Mouse (Mus musculus): ENCODE data around the gene Erg28. TPM values are rescaled to one million over a fixed set of nuclear protein-coding genes. Genes with fewer than 3 reads are reported as not detected.

Gene Erg28
- polyA plus RNA-seq, 2 experiments: 49.6 to 91.9 TPM

- DNase-seq (ENCODE audit: low read depth in 3 of 3, low spot score in 3 of 3): no peak
- no peaks in the 10 kb centered on the region for H3K9me3 ChIP-seq (ENCODE audit: control insufficient read depth, low read length)
- TF ChIP-seq CTCF (IDR thresholded peaks at IDR 0.05; ENCODE audit: low read depth): no peak
- 0 out of 4 replicates have a peak, but pooled peaks cover 0 to 2% of the 10 kb centered on the region in 2 experiments for H3K4me1 ChIP-seq (replicated peaks; ENCODE audit: control insufficient read depth in 2 of 2, insufficient read depth in 2 of 2, low read length in 1 of 2)
- 46% methylated on average over 6 of the region's 6 CpGs for WGBS (ENCODE audit: insufficient replicate concordance)
- no peak overlapping the region for H3K9ac ChIP-seq (replicated peaks)
- no peak overlapping the region for H3K4me3 ChIP-seq (ENCODE audit: insufficient read depth in 1 of 2, low read depth in 2 of 2, low read length in 2 of 2)
- H3K27me3 ChIP-seq (ENCODE audit: control insufficient read depth, insufficient read depth, low read length): no peaks in the 10 kb centered on the region
- no peaks in the 10 kb centered on the region; the same call in none of the 2 replicates for H3K36me3 ChIP-seq (replicated peaks; ENCODE audit: control insufficient read depth, insufficient read depth, low read depth)
- no peak overlapping the region for H3K27ac ChIP-seq
- H3K4me2 ChIP-seq (ENCODE audit: low read depth): no peak overlapping the region
- no peak for ATAC-seq (ENCODE audit: insufficient read depth)
Measured at GRCm38 (mm10) chr12:85809726-85810125, 14.6 kb downstream of the Erg28 start.

- no peak for ATAC-seq (ENCODE audit: insufficient read depth)
- H3K9me3 ChIP-seq (ENCODE audit: control insufficient read depth, low read length): no peaks in the 10 kb centered on the region
- H3K4me1 ChIP-seq (replicated peaks; ENCODE audit: control insufficient read depth in 2 of 2, insufficient read depth in 2 of 2, low read length in 1 of 2): no peaks in the 10 kb centered on the region
- no peaks in the 10 kb centered on the region for H3K36me3 ChIP-seq (replicated peaks; ENCODE audit: control insufficient read depth, insufficient read depth, low read depth)
- H3K27me3 ChIP-seq (ENCODE audit: control insufficient read depth, insufficient read depth, low read length): no peaks in the 10 kb centered on the region
- DNase-seq (ENCODE audit: low read depth in 3 of 3, low spot score in 3 of 3): no peak
- no peak overlapping the region for H3K9ac ChIP-seq (replicated peaks)
- no peak overlapping the region for H3K4me3 ChIP-seq (ENCODE audit: insufficient read depth in 1 of 2, low read depth in 2 of 2, low read length in 2 of 2)
- 63% methylated on average over 9 of the region's 9 CpGs for WGBS (ENCODE audit: insufficient replicate concordance)
- H3K4me2 ChIP-seq (ENCODE audit: low read depth): no peak overlapping the region
- no peak for TF ChIP-seq CTCF (IDR thresholded peaks at IDR 0.05; ENCODE audit: low read depth)
- TF ChIP-seq EP300 (IDR thresholded peaks at IDR 0.05; ENCODE audit: low read depth): no peak
- no peak overlapping the region for H3K27ac ChIP-seq
Measured at GRCm38 (mm10) chr12:85800031-85800430, 24.3 kb downstream of the Erg28 start.

DNA sequence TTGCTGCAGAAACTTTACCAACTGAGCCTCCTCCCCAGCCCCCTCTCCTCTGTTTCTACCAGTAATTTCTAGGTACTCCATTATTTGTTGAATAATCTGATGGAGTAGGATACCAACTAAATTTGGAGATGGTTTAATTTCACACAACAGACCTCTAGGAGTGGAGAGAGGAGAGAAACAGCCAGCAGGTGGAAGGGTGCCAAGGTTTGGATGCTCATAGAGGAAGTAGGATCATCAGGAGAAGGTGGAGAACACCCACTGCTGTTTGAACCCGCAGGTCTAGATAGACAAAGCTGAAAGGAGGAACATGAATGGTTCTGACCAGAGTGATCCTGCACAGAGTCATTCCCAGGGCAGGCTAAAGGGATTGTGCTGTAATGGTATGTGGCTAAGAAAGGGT lies 28.8 kb downstream of the Erg28 start:
- no peak overlapping the region for H3K9ac ChIP-seq (replicated peaks)
- no peaks in the 10 kb centered on the region for H3K36me3 ChIP-seq (replicated peaks; ENCODE audit: control insufficient read depth, insufficient read depth, low read depth)
- H3K4me1 ChIP-seq (replicated peaks; ENCODE audit: control insufficient read depth in 2 of 2, insufficient read depth in 2 of 2, low read length in 1 of 2): no peaks in the 10 kb centered on the region
- DNase-seq (ENCODE audit: low read depth in 3 of 3, low spot score in 3 of 3) (no peak), ATAC-seq (ENCODE audit: insufficient read depth) (no peak)
- no peak overlapping the region for H3K4me2 ChIP-seq (ENCODE audit: low read depth)
- H3K9me3 ChIP-seq (ENCODE audit: control insufficient read depth, low read length): no peaks in the 10 kb centered on the region
- WGBS (ENCODE audit: insufficient replicate concordance): 47% methylated on average over 1 of the region's 1 CpGs
- TF ChIP-seq CTCF (IDR thresholded peaks at IDR 0.05; ENCODE audit: low read depth): no peak
- no peak for TF ChIP-seq EP300 (IDR thresholded peaks at IDR 0.05; ENCODE audit: low read depth)
- H3K27me3 ChIP-seq (ENCODE audit: control insufficient read depth, insufficient read depth, low read length): no peaks in the 10 kb centered on the region
- no peak overlapping the region for H3K4me3 ChIP-seq (ENCODE audit: insufficient read depth in 1 of 2, low read depth in 2 of 2, low read length in 2 of 2)
- H3K27ac ChIP-seq: no peak overlapping the region

- H3K36me3 ChIP-seq (replicated peaks; ENCODE audit: control insufficient read depth, insufficient read depth, low read depth): no peaks in the 10 kb centered on the region
- TF ChIP-seq CTCF (IDR thresholded peaks at IDR 0.05; ENCODE audit: low read depth): no peak
- TF ChIP-seq EP300 (IDR thresholded peaks at IDR 0.05; ENCODE audit: low read depth): no peak
- no peaks in the 10 kb centered on the region for H3K4me1 ChIP-seq (replicated peaks; ENCODE audit: control insufficient read depth in 2 of 2, insufficient read depth in 2 of 2, low read length in 1 of 2)
- ATAC-seq (ENCODE audit: insufficient read depth): no peak
- DNase-seq (ENCODE audit: low read depth in 3 of 3, low spot score in 3 of 3): no peak
- H3K27ac ChIP-seq: no peak overlapping the region
- no peak overlapping the region for H3K9ac ChIP-seq (replicated peaks)
- no peaks in the 10 kb centered on the region for H3K9me3 ChIP-seq (ENCODE audit: control insufficient read depth, low read length)
- no peak overlapping the region for H3K4me3 ChIP-seq (ENCODE audit: insufficient read depth in 1 of 2, low read depth in 2 of 2, low read length in 2 of 2)
- H3K4me2 ChIP-seq (ENCODE audit: low read depth): no peak overlapping the region
- WGBS (ENCODE audit: insufficient replicate concordance): 59% methylated on average over 2 of the region's 2 CpGs
- H3K27me3 ChIP-seq (ENCODE audit: control insufficient read depth, insufficient read depth, low read length): no peaks in the 10 kb centered on the region
Measured at GRCm38 (mm10) chr12:85794094-85794493, 30.3 kb downstream of the Erg28 start.

DNA sequence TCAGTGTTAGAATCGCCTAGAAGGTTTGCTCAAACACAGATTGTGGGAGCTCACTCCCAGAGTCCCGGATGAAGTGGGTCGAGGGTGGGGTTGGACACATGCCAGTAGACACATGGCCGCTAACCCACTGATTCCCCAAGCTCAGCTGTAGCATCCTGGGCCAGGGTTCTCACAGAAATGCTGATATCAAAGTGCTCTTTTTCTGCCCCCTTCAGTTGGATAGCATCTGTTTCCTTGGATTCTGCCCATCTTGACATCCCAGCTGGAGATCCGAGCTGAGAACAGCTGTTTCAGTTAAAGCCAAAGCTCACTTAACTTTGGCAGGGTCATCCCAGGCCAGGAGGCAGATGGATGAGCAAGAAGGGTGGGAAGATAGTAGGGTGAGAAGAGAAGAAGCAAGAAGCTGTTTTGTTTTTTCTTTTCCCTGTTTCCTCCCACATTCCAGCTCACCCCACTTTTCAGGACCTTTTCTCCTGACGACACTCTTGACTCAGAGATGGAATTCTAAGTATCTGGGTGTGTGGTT lies 31.5 kb downstream of the Erg28 start:
- Histone ChIP-seq H3K27me3 (ENCODE audit: control insufficient read depth, insufficient read depth, low read length) (no peaks in the 10 kb centered on the region), H3K9me3 (ENCODE audit: control insufficient read depth, low read length) (no peaks in the 10 kb centered on the region), H3K4me3 (ENCODE audit: insufficient read depth in 1 of 2, low read depth in 2 of 2, low read length in 2 of 2) (no peak overlapping the region), H3K4me2 (ENCODE audit: low read depth) (no peak overlapping the region), H3K36me3 (replicated peaks; ENCODE audit: control insufficient read depth, insufficient read depth, low read depth) (no peaks in the 10 kb centered on the region), H3K9ac (replicated peaks) (no peak overlapping the region), H3K4me1 (replicated peaks; ENCODE audit: control insufficient read depth in 2 of 2, insufficient read depth in 2 of 2, low read length in 1 of 2) (no peaks in the 10 kb centered on the region), H3K27ac (no peak overlapping the region)
- DNase-seq (ENCODE audit: low read depth in 3 of 3, low spot score in 3 of 3) (no peak), ATAC-seq (ENCODE audit: insufficient read depth) (no peak)
- no peak for TF ChIP-seq EP300 (IDR thresholded peaks at IDR 0.05; ENCODE audit: low read depth)
- WGBS (ENCODE audit: insufficient replicate concordance): 51% methylated on average over 6 of the region's 6 CpGs
